In the genomic region with DNA sequence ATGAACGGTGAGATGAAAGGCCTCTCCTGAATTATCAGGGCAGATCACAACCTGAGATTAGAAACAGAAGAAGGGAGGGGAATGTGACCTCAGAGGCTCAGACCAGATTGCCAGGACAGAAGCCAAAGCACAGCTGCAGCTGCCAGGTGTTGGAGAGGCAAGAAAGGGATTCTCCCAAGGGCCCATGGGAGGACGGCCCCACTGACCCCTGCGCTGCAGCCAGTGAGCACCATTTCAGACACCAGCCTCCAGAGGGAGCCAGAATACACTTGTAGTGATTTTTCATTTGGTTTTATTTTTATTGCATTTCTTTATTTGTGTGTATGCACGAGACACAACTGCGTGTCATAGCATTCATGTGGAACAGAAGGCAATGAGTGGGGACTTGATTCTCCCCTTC, we compare ENCODE assay signal across 8 mouse cellular contexts. TPM values are rescaled to one million over a fixed set of nuclear protein-coding genes. Genes with fewer than 3 reads are reported as not detected.
DNase-seq lines count a peak whose midpoint lies in the region; ATAC-seq and TF ChIP-seq lines count a peak whose summit lies in the region.

No protein-coding gene starts in this region.

- 37% methylated on average over 5 of the region's 5 CpGs for WGBS in heart, postnatal 0 days
- WGBS in liver, postnatal 0 days (ENCODE audit: insufficient replicate concordance) = 54% methylated on average over 5 of the region's 5 CpGs
- WGBS in stomach, postnatal 0 days = 41% methylated on average over 5 of the region's 5 CpGs

- 0 out of 2 replicates have a peak, but pooled peaks have one; percentile 22 for ATAC-seq in heart, postnatal 0 days (ENCODE audit: insufficient read depth, low read depth)
- no peak for ATAC-seq in liver, postnatal 0 days
- ATAC-seq in stomach, postnatal 0 days (ENCODE audit: low FRiP score, low TSS enrichment) = no peak

- peaks cover 9% of the 10 kb centered on the region for H3K27me3 ChIP-seq in heart, postnatal 0 days (ENCODE audit: control insufficient read depth, insufficient read depth, low read length)
- peaks cover 14% of the 10 kb centered on the region for H3K27me3 ChIP-seq in liver, postnatal 0 days (ENCODE audit: insufficient read depth, low read length)
- H3K27me3 ChIP-seq in stomach, postnatal 0 days (ENCODE audit: control insufficient read depth, insufficient read depth, low read length) = no peaks in the 10 kb centered on the region

- peaks cover 12% of the 10 kb centered on the region for H3K4me1 ChIP-seq in heart, postnatal 0 days (ENCODE audit: control insufficient read depth, insufficient read depth)
- peaks cover 22% of the 10 kb centered on the region for H3K4me1 ChIP-seq in liver, postnatal 0 days (ENCODE audit: insufficient read depth)
- H3K4me1 ChIP-seq in stomach, postnatal 0 days (replicated peaks; ENCODE audit: control insufficient read depth, insufficient read depth) = no peaks in the 10 kb centered on the region

- peak; percentile 62 for TF ChIP-seq CTCF in heart, postnatal 0 days (IDR thresholded peaks at IDR 0.05; ENCODE audit: low read depth)
- TF ChIP-seq CTCF in liver, postnatal 0 days (IDR thresholded peaks at IDR 0.05; ENCODE audit: low read depth) = peak; percentile 62
- TF ChIP-seq CTCF in stomach, postnatal 0 days (IDR thresholded peaks at IDR 0.05; ENCODE audit: low read depth) = peak; percentile 75

- peaks cover 36% of the 10 kb centered on the region for H3K36me3 ChIP-seq in heart, postnatal 0 days (replicated peaks; ENCODE audit: control insufficient read depth, insufficient read depth, low read length)
- H3K36me3 ChIP-seq in liver, postnatal 0 days (replicated peaks; ENCODE audit: insufficient read depth, low read length) = peaks cover 6% of the 10 kb centered on the region
- H3K36me3 ChIP-seq in stomach, postnatal 0 days (ENCODE audit: control insufficient read depth, insufficient read depth, low read length) = 0 out of 2 replicates have a peak, but pooled peaks cover 3% of the 10 kb centered on the region

- H3K9me3 ChIP-seq in heart, postnatal 0 days (replicated peaks; ENCODE audit: control insufficient read depth, low read length) = no peaks in the 10 kb centered on the region
- no peaks in the 10 kb centered on the region for H3K9me3 ChIP-seq in liver, postnatal 0 days (ENCODE audit: low read length)
- no peaks in the 10 kb centered on the region for H3K9me3 ChIP-seq in stomach, postnatal 0 days (ENCODE audit: control insufficient read depth, low read length)

- H3K27ac ChIP-seq in heart, postnatal 0 days (ENCODE audit: low read depth) = no peak overlapping the region
- no peak overlapping the region for H3K27ac ChIP-seq in liver, postnatal 0 days (ENCODE audit: low read depth)
- H3K27ac ChIP-seq in stomach, postnatal 0 days (replicated peaks) = no peak overlapping the region

- TF ChIP-seq EP300 in heart, postnatal 0 days (IDR thresholded peaks at IDR 0.05; ENCODE audit: low read depth) = no peak
- TF ChIP-seq EP300 in liver, postnatal 0 days (IDR thresholded peaks at IDR 0.05; ENCODE audit: low read depth) = no peak
- TF ChIP-seq EP300 in stomach, postnatal 0 days (optimal IDR thresholded peaks at IDR 0.05) = no peak

- DNase-seq in heart, postnatal 0 days (ENCODE audit: low spot score) = peak; percentile 50
- no peak for DNase-seq in heart, adult 9 months (ENCODE audit: low spot score in 2 of 2)
- DNase-seq in 3T3-L1 (ENCODE audit: low read depth, low spot score) (peak; percentile 62), adipocyte (ENCODE audit: low spot score) (peak; percentile 55)
- DNase-seq in gastrocnemius, postnatal 14 days = peak; percentile 57
- no peak for DNase-seq in liver, postnatal 0 days
- DNase-seq in stomach, postnatal 0 days (ENCODE audit: low spot score) = peak; percentile 50
- DNase-seq in thymus, adult 18-20 months = no peak

- intact Hi-C loops in gastrocnemius, postnatal 14 days (cut with DNase I; ENCODE audit: low total_unique reads) = no loop called here

- no peak overlapping the region for H3K4me3 ChIP-seq in heart, postnatal 0 days (ENCODE audit: low read depth, low read length)
- H3K4me3 ChIP-seq in liver, postnatal 0 days (ENCODE audit: low read depth, low read length) = no peak overlapping the region
- H3K4me3 ChIP-seq in stomach, postnatal 0 days (ENCODE audit: low read depth, low read length) = no peak overlapping the region

- no peak overlapping the region for H3K9ac ChIP-seq in heart, postnatal 0 days (replicated peaks; ENCODE audit: low read depth, low read length)
- no peak overlapping the region for H3K9ac ChIP-seq in liver, postnatal 0 days (replicated peaks)
- H3K9ac ChIP-seq in stomach, postnatal 0 days (ENCODE audit: low read length) = no peak overlapping the region

- H3K4me2 ChIP-seq in heart, postnatal 0 days (ENCODE audit: low read depth, low read length) = no peak overlapping the region
- no peak overlapping the region for H3K4me2 ChIP-seq in liver, postnatal 0 days (ENCODE audit: low read depth, low read length)
- H3K4me2 ChIP-seq in stomach, postnatal 0 days (replicated peaks; ENCODE audit: low read depth) = no peak overlapping the region

RNA-seq across cellular contexts. Expression of a gene that starts 13.7 kb away (rescaled TPM):
- 26.9 and 30.9 TPM in 2 replicates for total RNA-seq in heart, postnatal 0 days (2014; rRNA removed; ENCODE audit: low replicate concordance)
- polyA plus RNA-seq in heart, postnatal 0 days (2015; fragmentation: Nextera tagmentation; extraction: Ambion mirVana) = 12.7 and 15.5 TPM in 2 replicates
- total RNA-seq in gastrocnemius, postnatal 14 days (2021) = 1 to 10 TPM; 5.1 TPM
- polyA plus RNA-seq in liver, postnatal 0 days (2015; fragmentation: Nextera tagmentation; extraction: Ambion mirVana) = 5.6 and 7.5 TPM in 2 replicates
- 15.4 and 19.1 TPM in 2 replicates for polyA plus RNA-seq in stomach, postnatal 0 days (2015; fragmentation: Nextera tagmentation; extraction: Ambion mirVana)

RNA-seq across cellular contexts. Expression of a gene that starts 25.4 kb away (rescaled TPM):
- 1.4 TPM in 1 of 2 replicates, not detected in the other for total RNA-seq in heart, postnatal 0 days (2014; rRNA removed; ENCODE audit: low replicate concordance)
- 1.8 and 6.9 TPM in 2 replicates for polyA plus RNA-seq in heart, postnatal 0 days (2015; fragmentation: Nextera tagmentation; extraction: Ambion mirVana)
- 1 to 10 TPM; 1.4 to 1.5 TPM for total RNA-seq in gastrocnemius, postnatal 14 days (2021)
- 118 and 119 TPM in 2 replicates for polyA plus RNA-seq in liver, postnatal 0 days (2015; fragmentation: Nextera tagmentation; extraction: Ambion mirVana)
- polyA plus RNA-seq in stomach, postnatal 0 days (2015; fragmentation: Nextera tagmentation; extraction: Ambion mirVana) = 103 and 110 TPM in 2 replicates

RNA-seq across cellular contexts. Expression of a gene that starts 29.2 kb away (rescaled TPM):
- total RNA-seq in heart, postnatal 0 days (2014; rRNA removed; ENCODE audit: low replicate concordance) = 0.61 and 1.3 TPM in 2 replicates
- polyA plus RNA-seq in heart, postnatal 0 days (2015; fragmentation: Nextera tagmentation; extraction: Ambion mirVana) = 0.37 and 0.41 TPM in 2 replicates
- total RNA-seq in gastrocnemius, postnatal 14 days (2021) = 1 to 10 TPM; 2.6 to 3.3 TPM
- polyA plus RNA-seq in liver, postnatal 0 days (2015; fragmentation: Nextera tagmentation; extraction: Ambion mirVana) = 0.08 and 0.12 TPM in 2 replicates
- polyA plus RNA-seq in stomach, postnatal 0 days (2015; fragmentation: Nextera tagmentation; extraction: Ambion mirVana) = 0.18 and 0.22 TPM in 2 replicates

RNA-seq across cellular contexts. Expression of a gene that starts 56.8 kb away (rescaled TPM):
- total RNA-seq in heart, postnatal 0 days (2014; rRNA removed; ENCODE audit: low replicate concordance) = 0.34 and 3.0 TPM in 2 replicates
- polyA plus RNA-seq in heart, postnatal 0 days (2015; fragmentation: Nextera tagmentation; extraction: Ambion mirVana) = 0.86 and 1.2 TPM in 2 replicates
- 1 to 10 TPM; 2.6 to 3.2 TPM for total RNA-seq in gastrocnemius, postnatal 14 days (2021)
- 0.17 and 0.36 TPM in 2 replicates for polyA plus RNA-seq in liver, postnatal 0 days (2015; fragmentation: Nextera tagmentation; extraction: Ambion mirVana)
- 1.3 and 1.4 TPM in 2 replicates for polyA plus RNA-seq in stomach, postnatal 0 days (2015; fragmentation: Nextera tagmentation; extraction: Ambion mirVana)

Comparison
In these comparisons a context has a peak if more than half of its experiments do, and no peak if none do; other contexts are left out.
1. DNase-seq: peak in heart, postnatal 0 days (single experiment), 3T3-L1 (single experiment), adipocyte (single experiment), gastrocnemius, postnatal 14 days (single experiment) and stomach, postnatal 0 days (single experiment); none in heart, adult 9 months (0 of 2), liver, postnatal 0 days (single experiment) and thymus, adult 18-20 months (0 of 2).
2. RNA of a gene that starts 25.4 kb away (polyA plus RNA-seq): 118 to 119 TPM in liver, postnatal 0 days and 103 to 110 TPM in stomach, postnatal 0 days; 1.8 to 6.9 TPM in heart, postnatal 0 days; every median in the first group is over 10 times any median in the second.
3. Peak in every context shown above with its lines, with median percentiles within 50 percentile points of each other: CTCF ChIP-seq.